Mouse (Mus musculus) liver, adult 2 months (tissue): ENCODE results near the gene Ift122.

Experiments
- CTCF ChIP-seq: fragments of 200-500 bp; IDR thresholded peaks from 2 replicates; pipeline ENCODE4 v1.5.1; 2011; ENCODE audit warnings: low read depth, low read length, control low read depth
- POLR2A ChIP-seq: fragments of 200-500 bp; IDR thresholded peaks from 2 replicates; pipeline ENCODE4 v1.6.1; 2011; ENCODE audit warnings: low read length, control low read depth; ENCODE audit not compliant: insufficient read depth; ENCODE audit errors: extremely low read depth

DNA sequence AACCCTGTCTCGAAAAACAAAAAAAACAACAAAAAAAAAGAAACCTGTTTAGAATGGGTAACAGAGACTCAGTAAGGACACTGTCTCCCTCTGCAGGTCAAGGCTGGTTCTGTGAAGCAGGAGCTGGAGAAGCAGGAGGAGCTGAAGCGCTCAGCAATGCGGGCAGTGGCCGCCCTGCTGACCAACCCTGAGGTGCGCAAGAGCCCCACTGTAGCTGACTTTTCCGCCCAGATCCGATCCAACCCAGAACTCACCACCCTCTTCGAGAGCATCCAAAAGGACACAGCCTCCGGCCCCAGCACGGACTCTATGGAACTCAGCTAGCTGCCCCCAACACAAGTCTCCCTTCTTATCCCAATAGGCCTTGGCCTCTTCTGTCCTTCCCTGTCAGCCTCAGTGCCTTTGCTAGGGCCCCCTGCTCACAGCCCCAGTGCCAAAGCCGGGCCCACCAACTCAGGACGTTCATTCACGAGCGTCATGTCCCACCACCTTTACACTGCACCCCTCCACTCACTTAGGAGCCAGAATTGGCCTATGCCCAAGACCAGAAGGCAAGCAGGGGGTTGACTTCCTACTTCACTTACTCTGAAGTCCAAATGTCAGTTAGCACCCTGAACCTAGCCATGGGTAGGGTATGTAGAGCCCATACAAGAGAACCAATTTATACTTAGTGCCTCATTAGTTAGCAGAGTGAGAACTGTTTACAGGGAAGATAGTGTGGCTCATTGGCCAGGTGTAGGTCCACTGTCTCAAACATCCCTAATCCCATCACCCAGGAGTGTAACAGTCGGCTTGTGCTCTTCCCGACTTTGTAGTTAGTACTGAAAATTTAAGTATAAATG lies 49.5 kb upstream of the Ift122 start:
- TF ChIP-seq CTCF: peak; percentile 68
- no peak for TF ChIP-seq POLR2A
